ENCODE assay signal across 4 mouse cellular contexts in genomic region chr13:62859251-62859650, GRCm38 (mm10). TPM values are rescaled to one million over a fixed set of nuclear protein-coding genes. Genes with fewer than 3 reads are reported as not detected.
"Had no signal": no experiment of that assay in that cellular context is flagged by ENCODE, and none has a peak within 500 bp of the region (broad histone marks: within the 10 kb centered on the region; RNA-seq: fewer than 3 reads in every experiment).

No protein-coding gene starts in this region.

RNA-seq across cellular contexts. Expression of gene Fbp2, which starts 1.0 kb away (rescaled TPM):
- polyA plus RNA-seq: liver, embryonic 13.5 days; neural tube, embryonic 12.5 days had no signal

RNA-seq across cellular contexts. Expression of gene Fbp1, which starts 28.8 kb away (rescaled TPM):
- polyA plus RNA-seq: midbrain, embryonic 14.5 days; myocyte had no signal
